Mouse (Mus musculus) heart, adult 2 months (tissue): ENCODE data around the gene Slit1. TPM values are rescaled to one million over a fixed set of nuclear protein-coding genes. Genes with fewer than 3 reads are reported as not detected.

Source experiments
- DNase-seq, 2 experiments: peaks; one replicate each; pipeline ENCODE4 v3.0.0; 2021
- H3K27ac ChIP-seq: fragments of 200-600 bp; 2 replicates; pipeline ENCODE4 v1.8.1; 2022
- H3K27me3 ChIP-seq: fragments of 200-500 bp; 2 replicates; pipeline ENCODE4 v1.6.1; 2012; ENCODE audit warnings: mild to moderate bottlenecking, low read length, inconsistent platforms, mixed read lengths; ENCODE audit not compliant: control insufficient read depth, insufficient read depth
- H3K36me3 ChIP-seq: fragments of 200-500 bp; 2 replicates; pipeline ENCODE4 v1.6.1; 2012; ENCODE audit warnings: low read length, inconsistent platforms; ENCODE audit not compliant: control insufficient read depth, insufficient read depth
- H3K4me1 ChIP-seq: fragments of 200-500 bp; 2 replicates; pipeline ENCODE4 v1.6.1; 2011; ENCODE audit warnings: low read length; ENCODE audit not compliant: control insufficient read depth, insufficient read depth
- H3K4me3 ChIP-seq: fragments of 200-600 bp; 2 replicates; pipeline ENCODE4 v1.8.1; 2022
- H3K79me2 ChIP-seq: fragments of 200-500 bp; replicated peaks from 2 replicates; pipeline ENCODE4 v1.6.1; 2012; ENCODE audit warnings: mild to moderate bottlenecking, inconsistent platforms, low read length, moderate library complexity, mixed read lengths; ENCODE audit not compliant: control insufficient read depth, insufficient read depth
- H3K9ac ChIP-seq: fragments of 200-500 bp; 2 replicates; pipeline ENCODE4 v1.6.1; 2012; ENCODE audit warnings: low read depth, mild to moderate bottlenecking, control low read depth, inconsistent platforms, low read length, mixed read lengths
- CTCF ChIP-seq: fragments of 200-600 bp; IDR thresholded peaks from 2 replicates; pipeline ENCODE4 v1.8.1; 2022; ENCODE audit warnings: antibody characterized with exemption, mild to moderate bottlenecking, moderate library complexity
- EP300 ChIP-seq: fragments of 200-500 bp; IDR thresholded peaks from 2 replicates; pipeline ENCODE4 v1.6.1; 2011; ENCODE audit warnings: low read depth, low read length, control low read depth; ENCODE audit not compliant: insufficient read depth
- POLR2A ChIP-seq: fragments of 200-500 bp; IDR thresholded peaks from 2 replicates; pipeline ENCODE4 v1.6.1; 2011; ENCODE audit warnings: mild to moderate bottlenecking, low read depth, low read length, control low read depth; ENCODE audit not compliant: insufficient read depth
- WGBS: fragments of 180-500 bp; shearing (Covaris S2); methylation state at CpG from one replicate; pipeline ENCODE4 v1.1.7; 2018; 5-methylcytosine and 5-hydroxymethylcytosine counted together
- intact Hi-C: fragments of 180-260 bp; cut with DNase I; formaldehyde crosslinking; loops from one replicate; pipeline ENCODE4 v1.15.1; 2025
- polyA plus RNA-seq: library from polyadenylated mRNA; depleted of rRNA; stranded (reverse); fragments of >200 nt; gene quantifications from 2 replicates; pipeline ENCODE4 v1.2.3, GENCODE M21; 2012
- total RNA-seq, 2 experiments: library from RNA; stranded (reverse); gene quantifications; 2 replicates each; pipeline ENCODE4 v1.2.3; 2021

Slit1 gene
- total and polyA plus RNA-seq, 3 experiments, result 0.05 to 0.07 (median 0.06) TPM

GRCm38 (mm10) chr19:41687836-41688235 lies 55.6 kb downstream of the Slit1 start:
- no peak overlapping the region for H3K4me3 ChIP-seq
- no peaks in the 10 kb centered on the region for H3K4me1 ChIP-seq
- DNase-seq, result no peak
- H3K27me3 ChIP-seq, result no peaks in the 10 kb centered on the region
- no peak for TF ChIP-seq POLR2A
- TF ChIP-seq EP300, result no peak
- TF ChIP-seq CTCF, result no peak
- no peak overlapping the region for H3K27ac ChIP-seq
- H3K9ac ChIP-seq, result no peak overlapping the region
- H3K79me2 ChIP-seq, result no peaks in the 10 kb centered on the region
- H3K36me3 ChIP-seq, result no peaks in the 10 kb centered on the region
- 79% methylated on average over 8 of the region's 8 CpGs for WGBS
- intact Hi-C loops, result no loop called here

- intact Hi-C loops, result no loop called here
- Histone ChIP-seq H3K9ac (no peak overlapping the region), H3K27me3 (no peaks in the 10 kb centered on the region), H3K27ac (no peak overlapping the region), H3K36me3 (no peaks in the 10 kb centered on the region), H3K4me3 (no peak overlapping the region), H3K4me1 (no peaks in the 10 kb centered on the region), H3K79me2 (no peaks in the 10 kb centered on the region)
- DNase-seq, result no peak
- TF ChIP-seq CTCF (peak; percentile 17; the same call in 1 of the 2 replicates), EP300 (no peak), POLR2A (no peak)
- WGBS, result 91% methylated on average over 2 of the region's 2 CpGs
These were observed 57.3 kb downstream of the Slit1 start for GRCm38 (mm10) chr19:41686194-41686593.

- no peak for DNase-seq
- no peak overlapping the region for H3K9ac ChIP-seq
- 69% methylated on average over 13 of the region's 13 CpGs for whole genome bisulfite sequencing
- intact Hi-C loops, result no loop called here
- TF ChIP-seq EP300 (no peak), POLR2A (no peak), CTCF (no peak)
- H3K36me3 ChIP-seq, result no peaks in the 10 kb centered on the region
- H3K27ac ChIP-seq, result no peak overlapping the region
- H3K4me1 ChIP-seq, result no peaks in the 10 kb centered on the region
- H3K79me2 ChIP-seq, result no peaks in the 10 kb centered on the region
- H3K27me3 ChIP-seq, result no peaks in the 10 kb centered on the region
- H3K4me3 ChIP-seq, result no peak overlapping the region
These were observed 57.9 kb downstream of the Slit1 start for GRCm38 (mm10) chr19:41685453-41686086.

- TF ChIP-seq EP300 (no peak), CTCF (no peak), POLR2A (no peak)
- 67% methylated on average over 1 of the region's 1 CpGs for WGBS
- Histone ChIP-seq H3K79me2 (no peaks in the 10 kb centered on the region), H3K4me1 (no peaks in the 10 kb centered on the region), H3K4me3 (no peak overlapping the region), H3K9ac (no peak overlapping the region), H3K27me3 (no peaks in the 10 kb centered on the region), H3K36me3 (no peaks in the 10 kb centered on the region), H3K27ac (no peak overlapping the region)
- intact Hi-C loops, result no loop called here
- no peak for DNase-seq
These were observed 58.6 kb downstream of the Slit1 start for GRCm38 (mm10) chr19:41684874-41685273.

- no peaks in the 10 kb centered on the region for H3K4me1 ChIP-seq
These were observed 59.5 kb downstream of the Slit1 start for GRCm38 (mm10) chr19:41683951-41684350.

GRCm38 (mm10) chr19:41680267-41680666 lies 63.2 kb downstream of the Slit1 start:
- no peaks in the 10 kb centered on the region for H3K79me2 ChIP-seq
- no peak overlapping the region for H3K27ac ChIP-seq
- no peaks in the 10 kb centered on the region; the same call in 1 of the 2 replicates for H3K27me3 ChIP-seq
- TF ChIP-seq CTCF (no peak), EP300 (no peak), POLR2A (no peak)
- no peak overlapping the region for H3K9ac ChIP-seq
- no peaks in the 10 kb centered on the region for H3K36me3 ChIP-seq
- no peaks in the 10 kb centered on the region for H3K4me1 ChIP-seq
- no peak for DNase-seq
- WGBS, result 89% methylated on average over 1 of the region's 1 CpGs
- H3K4me3 ChIP-seq, result no peak overlapping the region
- intact Hi-C loops, result no loop called here

More at GRCm38 (mm10) chr19:41683951-41684350, 59.5 kb downstream of the Slit1 start:
- TF ChIP-seq POLR2A (no peak), EP300 (no peak), CTCF (no peak)
- Histone ChIP-seq H3K4me3 (no peak overlapping the region), H3K27ac (no peak overlapping the region), H3K27me3 (no peaks in the 10 kb centered on the region), H3K36me3 (no peaks in the 10 kb centered on the region), H3K79me2 (no peaks in the 10 kb centered on the region), H3K9ac (no peak overlapping the region)
- intact Hi-C loops, result no loop called here
- no peak for DNase-seq
- WGBS, result 54% methylated on average over 1 of the region's 1 CpGs
